Mouse (Mus musculus) inflammation-experienced regulatory T-cells, adult 6 months (primary cell): ENCODE results near the gene Papss1. TPM values are rescaled to one million over a fixed set of nuclear protein-coding genes. Genes with fewer than 3 reads are reported as not detected.
"Not testable (repeated sequence)": the region's sequence is repeated elsewhere in the genome, so short reads cannot be mapped to it uniquely, and the experiment has no call there.

Experiments
- ATAC-seq: one replicate; pipeline ENCODE4 v1.8.0; 2017
- polyA plus RNA-seq, 3 experiments: library from polyadenylated mRNA; unstranded; fragments of 100-300 nt; shearing (Covaris generic); gene quantifications; one replicate each; pipeline ENCODE4 v1.2.1; 2017

The Papss1 gene
- polyA plus RNA-seq, result 10 to 100 TPM; 20.0 to 29.9 (median 20.4) TPM

GRCm38 (mm10) chr3:131564430-131565256, at the start of gene Papss1:
Papss1 (plus strand) TSS chr3:131564768.
- peak; percentile 96 for ATAC-seq

- no peak for ATAC-seq
Observed at GRCm38 (mm10) chr3:131516332-131516999, 48.1 kb upstream of the Papss1 start.

GRCm38 (mm10) chr3:131517756-131518155, 46.8 kb upstream of the Papss1 start:
- no peak for ATAC-seq

GRCm38 (mm10) chr3:131521206-131521605, 43.4 kb upstream of the Papss1 start:
- ATAC-seq, result no peak

- no peak for ATAC-seq
Observed at GRCm38 (mm10) chr3:131522243-131522642, 42.3 kb upstream of the Papss1 start.

- no peak for ATAC-seq
Observed at GRCm38 (mm10) chr3:131523749-131524148, 40.8 kb upstream of the Papss1 start.

GRCm38 (mm10) chr3:131524210-131524609, 40.4 kb upstream of the Papss1 start:
- ATAC-seq, result no peak

- no peak for ATAC-seq
Observed at GRCm38 (mm10) chr3:131524779-131525178, 39.8 kb upstream of the Papss1 start.

- no peak for ATAC-seq
Observed at GRCm38 (mm10) chr3:131525229-131525628, 39.3 kb upstream of the Papss1 start.

GRCm38 (mm10) chr3:131541244-131541942, 23.2 kb upstream of the Papss1 start:
- ATAC-seq, result no peak

GRCm38 (mm10) chr3:131547562-131547961, 17.0 kb upstream of the Papss1 start:
- ATAC-seq, result not testable (repeated sequence)

GRCm38 (mm10) chr3:131550046-131550445, 14.5 kb upstream of the Papss1 start:
- ATAC-seq, result no peak

- ATAC-seq, result peak; percentile 91
Observed at GRCm38 (mm10) chr3:131552349-131553254, 12.0 kb upstream of the Papss1 start.

- ATAC-seq, result no peak
Observed at GRCm38 (mm10) chr3:131555771-131556170, 8.8 kb upstream of the Papss1 start.

- ATAC-seq, result no peak
Observed at GRCm38 (mm10) chr3:131561591-131561990, 3.0 kb upstream of the Papss1 start.

- ATAC-seq, result no peak
Observed at GRCm38 (mm10) chr3:131565257-131565610, 666 bp downstream of the Papss1 start.

- no peak for ATAC-seq
Observed at GRCm38 (mm10) chr3:131566281-131566680, 1.7 kb downstream of the Papss1 start.

- no peak for ATAC-seq
Observed at GRCm38 (mm10) chr3:131570506-131570905, 5.9 kb downstream of the Papss1 start.

- no peak for ATAC-seq
Observed at GRCm38 (mm10) chr3:131573555-131573954, 9.0 kb downstream of the Papss1 start.

GRCm38 (mm10) chr3:131578434-131579104, 14.0 kb downstream of the Papss1 start:
- no peak for ATAC-seq

GRCm38 (mm10) chr3:131580040-131580439, 15.5 kb downstream of the Papss1 start:
- no peak for ATAC-seq

GRCm38 (mm10) chr3:131581096-131581495, 16.5 kb downstream of the Papss1 start:
- no peak for ATAC-seq
